Mouse (Mus musculus) bone marrow macrophage, adult 2 months (primary cell): ENCODE measurements at regions not wholly inside any gene's neighbourhood (a gene's known extent, or its start where the extent isn't known, plus 50 kb on each side); places are given as distances from the start of the nearest gene placed in this dataset.

ENCODE experiments used
- H3K27ac ChIP-seq: 2 replicates; pipeline ENCODE4 v1.5.1; 2012; ENCODE audit warnings: low read depth, low read length; ENCODE audit not compliant: insufficient read depth
- H3K4me1 ChIP-seq: 2 replicates; pipeline ENCODE4 v1.6.1; 2012; ENCODE audit warnings: low read length; ENCODE audit not compliant: control insufficient read depth, insufficient read depth
- H3K4me3 ChIP-seq: 2 replicates; pipeline ENCODE4 v1.5.1; 2012; ENCODE audit warnings: mild to moderate bottlenecking, low read length, moderate library complexity; ENCODE audit not compliant: insufficient read depth
- CTCF ChIP-seq: IDR thresholded peaks from 2 replicates; pipeline ENCODE4 v1.5.1; 2012; ENCODE audit warnings: low read depth, mild to moderate bottlenecking, low read length, moderate library complexity
- POLR2A ChIP-seq: IDR thresholded peaks from 2 replicates; pipeline ENCODE4 v1.6.1; 2012; ENCODE audit warnings: mild to moderate bottlenecking, low read depth, low read length, borderline replicate concordance

DNA sequence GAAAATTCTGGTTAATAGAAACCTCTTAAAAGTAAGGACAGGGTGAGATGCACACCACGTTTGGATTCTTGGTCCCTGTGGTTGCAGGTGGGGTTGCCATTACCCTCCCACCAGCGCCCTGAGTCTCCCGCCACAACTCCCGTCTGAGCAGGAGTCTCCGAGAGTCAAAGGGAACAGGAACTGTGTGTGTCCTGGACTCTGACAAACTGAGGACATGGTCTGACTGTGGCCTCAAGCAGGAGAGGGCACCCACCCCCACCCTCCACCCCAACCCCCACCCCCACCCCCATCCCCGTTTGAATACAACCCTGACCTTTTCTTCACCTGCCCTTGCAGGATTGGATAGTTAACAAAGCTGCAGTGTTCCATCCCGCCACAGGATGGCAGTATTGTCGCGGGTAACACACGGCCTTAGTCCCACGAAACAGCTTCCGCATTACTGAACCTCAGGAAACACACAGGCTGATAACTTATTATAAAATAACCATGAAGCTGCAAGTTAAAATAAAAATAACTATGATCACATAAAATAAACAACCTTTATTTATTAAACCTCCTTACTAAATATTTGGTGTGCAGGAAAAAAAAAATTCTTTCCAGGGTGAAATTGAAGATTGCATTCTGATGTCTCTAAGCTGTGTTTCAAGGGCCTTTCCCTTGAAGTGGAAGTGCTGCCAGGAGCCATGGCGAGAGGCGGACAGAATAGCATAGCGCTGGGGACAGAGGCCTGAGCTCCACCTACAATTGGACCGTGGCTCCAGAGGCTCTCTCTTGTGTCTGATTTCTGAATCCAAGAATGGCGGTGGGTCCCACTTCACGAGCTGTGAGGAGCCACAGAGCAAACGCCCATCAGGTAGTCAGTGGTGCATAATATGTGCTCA is 90.2 kb upstream of the Gpr12 start:
- H3K27ac ChIP-seq: 0 out of 2 replicates have a peak overlapping the region, but pooled peaks have one; percentile 14
- TF ChIP-seq POLR2A (no peak), CTCF (peak; percentile 92)
- no peak overlapping the region for H3K4me3 ChIP-seq
- H3K4me1 ChIP-seq: peaks cover 14% of the 10 kb centered on the region

DNA sequence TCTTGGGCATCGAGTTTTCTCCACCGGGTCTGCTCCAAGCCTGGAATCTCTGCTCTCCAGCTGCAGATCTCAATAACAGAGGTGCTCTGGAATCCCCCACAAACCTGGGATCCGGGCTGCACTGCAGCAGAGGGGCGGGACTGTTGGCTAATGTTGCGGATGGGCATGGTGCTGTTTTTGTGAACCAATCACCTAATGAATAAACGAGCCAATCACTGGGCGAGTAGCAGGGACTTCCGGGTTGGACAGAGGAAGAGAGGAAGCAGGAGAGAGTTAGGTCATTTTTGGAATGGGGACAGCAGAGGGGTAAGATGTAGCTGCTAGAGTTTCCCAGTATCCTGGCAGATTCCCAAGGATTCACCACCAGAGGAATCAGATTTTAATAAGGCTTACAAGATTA is 76.7 kb upstream of the Gpr12 start:
- H3K27ac ChIP-seq: no peak overlapping the region
- no peak overlapping the region for H3K4me3 ChIP-seq
- no peak for TF ChIP-seq POLR2A
- TF ChIP-seq CTCF: no peak
- H3K4me1 ChIP-seq: peaks cover 4% of the 10 kb centered on the region

DNA sequence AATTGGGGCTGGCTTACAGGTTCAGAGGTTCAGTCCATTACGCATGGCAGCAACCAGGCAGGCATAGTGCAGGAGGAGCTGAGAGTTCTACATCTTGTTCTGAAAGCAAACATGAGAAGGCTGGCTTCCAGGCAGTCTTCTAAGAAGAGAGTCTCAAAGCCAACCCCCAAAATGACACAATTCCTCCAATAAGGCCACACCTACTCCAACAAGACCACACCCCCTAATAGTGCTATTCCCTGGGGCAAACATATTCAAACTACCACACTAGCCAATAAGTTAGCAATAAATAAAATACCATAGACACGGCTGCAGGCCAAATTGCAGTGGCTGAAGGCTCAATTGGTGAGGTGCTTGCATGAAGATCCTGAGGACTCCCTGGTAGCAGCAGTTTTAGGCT is 72.2 kb upstream of the Gpr12 start:
- no peak overlapping the region for H3K4me3 ChIP-seq
- no peak for TF ChIP-seq CTCF
- no peak for TF ChIP-seq POLR2A
- H3K4me1 ChIP-seq: peaks cover 32% of the 10 kb centered on the region
- H3K27ac ChIP-seq: no peak overlapping the region

GRCm38 (mm10) chr5:146655394-146655793 is 70.4 kb upstream of the Gpr12 start:
- Histone ChIP-seq H3K27ac (peak overlapping the region; percentile 88), H3K4me1 (peaks cover 32% of the 10 kb centered on the region), H3K4me3 (peak overlapping the region; percentile 56)
- TF ChIP-seq CTCF: no peak
- TF ChIP-seq POLR2A: no peak

GRCm38 (mm10) chr5:146653686-146654450 is 68.8 kb upstream of the Gpr12 start:
- Histone ChIP-seq H3K4me1 (peaks cover 32% of the 10 kb centered on the region), H3K4me3 (no peak overlapping the region), H3K27ac (peak overlapping the region; percentile 8; the same call in 1 of the 2 replicates)
- TF ChIP-seq CTCF (no peak), POLR2A (no peak)

GRCm38 (mm10) chr5:146652874-146653273 is 67.8 kb upstream of the Gpr12 start:
- Histone ChIP-seq H3K4me1 (peaks cover 32% of the 10 kb centered on the region), H3K4me3 (no peak overlapping the region), H3K27ac (no peak overlapping the region)
- TF ChIP-seq CTCF (no peak), POLR2A (no peak)

- TF ChIP-seq POLR2A: no peak
- no peak for TF ChIP-seq CTCF
These were observed 63.6 kb upstream of the Gpr12 start for GRCm38 (mm10) chr5:146648519-146649060.

DNA sequence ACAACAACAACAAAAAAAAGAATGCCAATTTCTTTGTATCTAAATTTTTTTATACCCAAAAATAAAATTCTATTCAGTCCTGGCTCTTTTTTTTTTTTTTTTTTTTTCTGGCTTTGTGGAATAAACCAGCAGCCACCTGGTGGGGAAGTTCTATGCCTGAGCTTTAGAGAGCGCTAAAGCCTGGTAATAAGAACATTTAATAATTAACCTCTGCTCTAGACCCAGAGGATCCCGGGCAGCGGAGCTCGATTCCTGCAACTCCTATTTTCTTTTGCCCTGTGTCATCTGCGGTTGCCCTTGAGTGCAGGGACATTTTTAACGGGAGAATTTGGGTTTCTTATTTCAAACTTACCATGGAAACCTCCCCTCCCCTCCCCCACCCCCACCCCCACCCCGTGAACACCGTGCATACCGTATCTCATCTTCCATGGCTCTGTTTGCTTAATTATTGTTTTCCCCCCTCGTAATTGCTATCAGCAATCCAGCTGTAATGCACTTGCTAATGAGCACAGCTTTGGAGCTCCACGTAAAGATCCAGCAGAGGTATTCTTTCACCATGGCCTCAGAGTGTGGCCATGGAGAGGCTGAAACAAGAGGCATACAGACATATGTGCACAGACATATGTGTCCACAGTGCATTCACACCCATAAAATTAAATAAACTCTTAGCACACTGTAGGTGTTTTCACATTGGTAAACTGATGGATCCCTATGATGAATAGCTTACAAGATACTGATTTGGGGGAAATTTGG is 62.8 kb upstream of the Gpr12 start:
- no peak overlapping the region for H3K27ac ChIP-seq
- H3K4me3 ChIP-seq: no peak overlapping the region
- TF ChIP-seq POLR2A (no peak), CTCF (no peak)
- H3K4me1 ChIP-seq: no peaks in the 10 kb centered on the region

More at GRCm38 (mm10) chr5:146648519-146649060, 63.6 kb upstream of the Gpr12 start:
- Histone ChIP-seq H3K4me1 (0 out of 2 replicates have a peak, but pooled peaks cover 3% of the 10 kb centered on the region), H3K4me3 (no peak overlapping the region), H3K27ac (no peak overlapping the region)

DNA sequence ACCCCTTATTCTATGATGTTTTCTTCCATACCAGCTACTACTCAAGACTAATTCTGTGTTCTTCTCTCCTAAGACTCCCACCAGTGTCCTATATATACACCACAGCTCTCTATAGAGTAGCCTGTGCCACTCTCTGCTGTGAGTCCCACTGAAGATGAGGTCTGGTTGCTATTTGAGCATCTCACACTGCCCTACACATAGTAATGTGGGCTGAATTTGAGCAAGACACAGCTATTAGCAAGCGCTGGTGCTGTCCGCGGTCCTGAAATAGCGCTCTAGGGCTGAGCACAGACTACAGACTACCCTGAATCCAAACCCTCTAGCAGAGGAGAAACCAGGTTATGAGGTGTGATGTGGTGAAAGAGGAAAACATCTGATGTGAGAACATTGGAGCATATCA is 59.5 kb upstream of the Gpr12 start:
- Histone ChIP-seq H3K4me1 (no peaks in the 10 kb centered on the region), H3K27ac (no peak overlapping the region), H3K4me3 (no peak overlapping the region)
- TF ChIP-seq CTCF: no peak
- no peak for TF ChIP-seq POLR2A
